Comparison of ENCODE assay signal across 8 mouse cellular contexts in genomic region chr2:163994654-163994976, GRCm38 (mm10). TPM values are rescaled to one million over a fixed set of nuclear protein-coding genes. Genes with fewer than 3 reads are reported as not detected.
DNase-seq lines count a peak whose midpoint lies in the region; ATAC-seq and TF ChIP-seq lines count a peak whose summit lies in the region.

Ywhab (plus strand) TSS chr2:163994960.

- H3K9ac ChIP-seq in liver, postnatal 0 days (replicated peaks), result peak within 1 kb of the TSS; percentile 96

- ATAC-seq in inflammation-experienced regulatory T-cells, adult 6 months, result no peak
- ATAC-seq in liver, postnatal 0 days, result no peak

- H3K4me3 ChIP-seq in liver, postnatal 0 days (ENCODE audit: low read depth, low read length), result peak within 1 kb of the TSS; percentile 91

- H3K9me3 ChIP-seq in liver, postnatal 0 days (ENCODE audit: low read length), result no peaks in the 10 kb centered on the region

- peaks cover 17% of the 10 kb centered on the region for H3K4me1 ChIP-seq in liver, postnatal 0 days (ENCODE audit: insufficient read depth)

- peak within 1 kb of the TSS; percentile 95 for H3K4me2 ChIP-seq in liver, postnatal 0 days (ENCODE audit: low read depth, low read length)

- DNase-seq in left cerebral cortex, adult 18-20 months (ENCODE audit: low spot score in 2 of 2), result no peak
- no peak for DNase-seq in left cerebral cortex, adult 11 months (ENCODE audit: low spot score)
- no peak for DNase-seq in adrenal gland, postnatal 36 days
- DNase-seq in gastrocnemius, postnatal 10 days, result no peak
- no peak for DNase-seq in liver, postnatal 0 days
- DNase-seq in embryo, embryonic 10 days (ENCODE audit: low spot score), result no peak
- DNase-seq in c-Kit-positive CD71-positive TER-119-positive erythroid progenitor cells, embryonic 14.5 days (ENCODE audit: low spot score), result no peak

- H3K36me3 ChIP-seq in liver, postnatal 0 days (replicated peaks; ENCODE audit: insufficient read depth, low read length), result peaks cover 7% of the 10 kb centered on the region; the same call in 1 of the 2 replicates

- no peaks in the 10 kb centered on the region for H3K27me3 ChIP-seq in liver, postnatal 0 days (ENCODE audit: insufficient read depth, low read length)

- TF ChIP-seq CTCF in liver, postnatal 0 days (IDR thresholded peaks at IDR 0.05; ENCODE audit: low read depth), result no peak

- peak within 1 kb of the TSS; percentile 97 for H3K27ac ChIP-seq in liver, postnatal 0 days (ENCODE audit: low read depth)

- 0% methylated on average over 13 of the region's 14 CpGs for WGBS in liver, postnatal 0 days (ENCODE audit: insufficient replicate concordance)

- no peak for TF ChIP-seq EP300 in liver, postnatal 0 days (IDR thresholded peaks at IDR 0.05; ENCODE audit: low read depth)

RNA-seq across cellular contexts. Expression of gene Ywhab, which starts in this region (rescaled TPM):
- 100 to 1,000 TPM; 469 to 487 TPM for total RNA-seq in left cerebral cortex, adult 18-20 months (2021)
- total RNA-seq in adrenal gland, postnatal 36 days (2021), result 100 to 1,000 TPM; 264 to 302 TPM
- total RNA-seq in gastrocnemius, postnatal 10 days (2021), result 10 to 100 TPM; 80.1 to 90.3 TPM
- polyA plus RNA-seq in inflammation-experienced regulatory T-cells, adult 6 months (2017; shearing (Covaris generic)), result 100 to 1,000 TPM in 1 of 3 experiments, 10 to 100 TPM in 2; 60.0 to 106 (median 82.2) TPM
- 81.1 and 85.8 TPM in 2 replicates for polyA plus RNA-seq in liver, postnatal 0 days (2015; fragmentation: Nextera tagmentation; extraction: Ambion mirVana)
